Mouse (Mus musculus): ENCODE measurements around the gene Ptx4.

DNA sequence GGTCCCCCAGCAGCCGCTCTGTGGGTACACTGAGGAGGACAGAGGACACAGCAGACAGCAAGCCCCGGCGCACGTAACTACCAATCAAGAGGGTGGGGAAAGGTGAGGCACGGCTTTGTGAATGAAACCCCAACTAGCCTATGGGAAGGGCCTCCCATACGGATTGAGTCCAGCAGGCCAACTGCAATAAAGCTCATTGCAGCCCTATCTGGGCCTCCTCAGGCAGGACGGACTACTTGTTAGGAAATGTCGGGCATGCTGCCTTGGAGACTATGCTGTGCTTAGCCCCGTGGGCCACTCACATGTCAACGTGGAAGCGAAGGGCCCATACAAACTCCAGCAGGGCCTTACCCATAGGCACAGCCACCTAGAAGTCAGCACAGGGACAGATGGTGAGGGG lies 19.2 kb upstream of the Ptx4 start:
- TF ChIP-seq GATA1 (IDR thresholded peaks at IDR 0.05; ENCODE audit: low read length) (no peak), TAL1 (IDR thresholded peaks at IDR 0.05; ENCODE audit: low read length) (no peak)
